8 mouse cellular contexts compared by ENCODE assay signal in genomic region chr1:170215590-170215989, GRCm38 (mm10). TPM values are rescaled to one million over a fixed set of nuclear protein-coding genes. Genes with fewer than 3 reads are reported as not detected.
DNase-seq lines count a peak whose midpoint lies in the region; ATAC-seq and TF ChIP-seq lines count a peak whose summit lies in the region.

No protein-coding gene starts in this region.

- H3K4me3 ChIP-seq in cerebellum, adult 2 months (replicated peaks; ENCODE audit: insufficient read depth, low read depth, low read length), result peak overlapping the region; percentile 89
- H3K4me3 ChIP-seq in megakaryocyte, embryonic 14.5 days (replicated peaks), result peak overlapping the region; percentile 97
- H3K4me3 ChIP-seq in limb, embryonic 15.5 days, result peak overlapping the region; percentile 78

- ATAC-seq in megakaryocyte, adult 5-6 weeks (ENCODE audit: poor library complexity, severe bottlenecking), result no peak
- ATAC-seq in limb, embryonic 15.5 days (ENCODE audit: insufficient number of reproducible peaks, low FRiP score, low TSS enrichment, low read depth), result no peak

- intact Hi-C loops in left cerebral cortex, postnatal 36 days (cut with DNase I), result loop anchor here (5.0 kb wide), 1 partner anchor 383 kb away; no protein-coding TSS in a partner anchor

- peaks cover 19% of the 10 kb centered on the region for H3K36me3 ChIP-seq in megakaryocyte, embryonic 14.5 days (replicated peaks; ENCODE audit: low read length)
- peaks cover 15% of the 10 kb centered on the region for H3K36me3 ChIP-seq in limb, embryonic 15.5 days

- H3K9me3 ChIP-seq in megakaryocyte, embryonic 14.5 days, result no peaks in the 10 kb centered on the region
- no peaks in the 10 kb centered on the region for H3K9me3 ChIP-seq in limb, embryonic 15.5 days

- no peaks in the 10 kb centered on the region for H3K4me1 ChIP-seq in cerebellum, adult 2 months (ENCODE audit: control insufficient read depth, insufficient read depth, low read length)
- peaks cover 12% of the 10 kb centered on the region; the same call in 1 of the 2 replicates for H3K4me1 ChIP-seq in megakaryocyte, embryonic 14.5 days
- H3K4me1 ChIP-seq in limb, embryonic 15.5 days, result peaks cover 4% of the 10 kb centered on the region; the same call in 1 of the 2 replicates

- 78% methylated on average over 3 of the region's 3 CpGs for WGBS in cerebellum, adult 2 months
- 79% methylated on average over 3 of the region's 3 CpGs for WGBS in limb, embryonic 15.5 days

- TF ChIP-seq CTCF in cerebellum, adult 2 months (IDR thresholded peaks at IDR 0.05; ENCODE audit: borderline replicate concordance, insufficient read depth, low read depth, low read length), result no peak

- H3K4me2 ChIP-seq in limb, embryonic 15.5 days, result peak overlapping the region; percentile 59

- no peak overlapping the region for H3K27ac ChIP-seq in cerebellum, adult 2 months (ENCODE audit: insufficient read depth, low read length)
- peak overlapping the region; percentile 84; the same call in 1 of the 2 replicates for H3K27ac ChIP-seq in limb, embryonic 15.5 days

- no peaks in the 10 kb centered on the region for H3K27me3 ChIP-seq in cerebellum, adult 2 months (ENCODE audit: control insufficient read depth, insufficient read depth, low read length)
- H3K27me3 ChIP-seq in megakaryocyte, embryonic 14.5 days (replicated peaks), result no peaks in the 10 kb centered on the region
- H3K27me3 ChIP-seq in limb, embryonic 15.5 days, result no peaks in the 10 kb centered on the region

- H3K9ac ChIP-seq in limb, embryonic 15.5 days, result no peak overlapping the region

- no peak for TF ChIP-seq POLR2A in cerebellum, adult 2 months (IDR thresholded peaks at IDR 0.05; ENCODE audit: borderline replicate concordance, insufficient read depth, low read length)

- DNase-seq in cerebellum, adult 2 months, result no peak
- DNase-seq in cerebellum, adult 11-12 months, result no peak
- no peak for DNase-seq in adrenal gland, postnatal 36 days
- DNase-seq in left cerebral cortex, postnatal 36 days (ENCODE audit: low spot score in 2 of 2), result no peak
- DNase-seq in left cerebral cortex, adult 11 months (ENCODE audit: low spot score), result no peak

RNA-seq across cellular contexts. Expression of gene Uhmk1, which starts 0.4 kb away (rescaled TPM):
- 80.4 and 85.8 TPM in 2 replicates for polyA plus RNA-seq in cerebellum, adult 2 months (2012; rRNA removed)
- polyA plus RNA-seq in megakaryocyte, embryonic 14.5 days (2012; ENCODE audit: insufficient read depth, low replicate concordance), result 0.74 and 1.1 TPM in 2 replicates
- 43.0 and 50.9 TPM in 2 replicates for total RNA-seq in megakaryocyte, adult 5-6 weeks (2015)
- 48.3 and 55.7 TPM in 2 replicates for total RNA-seq in megakaryocyte, adult 5-6 weeks (2017)
- 4.9 and 6.7 TPM in 2 replicates for polyA plus RNA-seq in limb, embryonic 15.5 days (2015; fragmentation: Nextera tagmentation; extraction: Ambion mirVana)
- total RNA-seq in adrenal gland, postnatal 36 days (2021), result 10 to 100 TPM; 72.7 to 75.4 TPM
- 100 to 1,000 TPM; 135 to 137 TPM for total RNA-seq in left cerebral cortex, postnatal 36 days (2021)

RNA-seq across cellular contexts. Expression of gene Sh2d1b2, which starts 17.0 kb away (rescaled TPM):
- polyA plus RNA-seq in cerebellum, adult 2 months (2012; rRNA removed), result not detected in 2 replicates
- not detected in 2 replicates for polyA plus RNA-seq in megakaryocyte, embryonic 14.5 days (2012; ENCODE audit: insufficient read depth, low replicate concordance)
- total RNA-seq in megakaryocyte, adult 5-6 weeks (2015), result 0.57 TPM in 1 of 2 replicates, not detected in the other
- not detected in 2 replicates for total RNA-seq in megakaryocyte, adult 5-6 weeks (2017)
- polyA plus RNA-seq in limb, embryonic 15.5 days (2015; fragmentation: Nextera tagmentation; extraction: Ambion mirVana), result not detected in 2 replicates
- not detected for total RNA-seq in adrenal gland, postnatal 36 days (2021)
- not detected for total RNA-seq in left cerebral cortex, postnatal 36 days (2021)

RNA-seq across cellular contexts. Expression of gene Uap1, which starts 40.8 kb away (rescaled TPM):
- 40.7 and 45.1 TPM in 2 replicates for polyA plus RNA-seq in cerebellum, adult 2 months (2012; rRNA removed)
- 0.74 and 2.3 TPM in 2 replicates for polyA plus RNA-seq in megakaryocyte, embryonic 14.5 days (2012; ENCODE audit: insufficient read depth, low replicate concordance)
- total RNA-seq in megakaryocyte, adult 5-6 weeks (2015), result 57.7 and 66.6 TPM in 2 replicates
- total RNA-seq in megakaryocyte, adult 5-6 weeks (2017), result 58.5 and 79.1 TPM in 2 replicates
- 75.5 and 75.7 TPM in 2 replicates for polyA plus RNA-seq in limb, embryonic 15.5 days (2015; fragmentation: Nextera tagmentation; extraction: Ambion mirVana)
- total RNA-seq in adrenal gland, postnatal 36 days (2021), result 10 to 100 TPM; 57.5 to 65.4 TPM
- total RNA-seq in left cerebral cortex, postnatal 36 days (2021), result 10 to 100 TPM; 62.7 to 63.2 TPM
